Mouse (Mus musculus) heart, adult 9 months (tissue): ENCODE results near the gene Fsd1l.

Experiments used
- DNase-seq, 2 experiments: peaks; one replicate each; pipeline ENCODE4 v3.0.0; 2022; ENCODE audit warnings: low spot score in 2 of 2

The Fsd1l gene

DNA sequence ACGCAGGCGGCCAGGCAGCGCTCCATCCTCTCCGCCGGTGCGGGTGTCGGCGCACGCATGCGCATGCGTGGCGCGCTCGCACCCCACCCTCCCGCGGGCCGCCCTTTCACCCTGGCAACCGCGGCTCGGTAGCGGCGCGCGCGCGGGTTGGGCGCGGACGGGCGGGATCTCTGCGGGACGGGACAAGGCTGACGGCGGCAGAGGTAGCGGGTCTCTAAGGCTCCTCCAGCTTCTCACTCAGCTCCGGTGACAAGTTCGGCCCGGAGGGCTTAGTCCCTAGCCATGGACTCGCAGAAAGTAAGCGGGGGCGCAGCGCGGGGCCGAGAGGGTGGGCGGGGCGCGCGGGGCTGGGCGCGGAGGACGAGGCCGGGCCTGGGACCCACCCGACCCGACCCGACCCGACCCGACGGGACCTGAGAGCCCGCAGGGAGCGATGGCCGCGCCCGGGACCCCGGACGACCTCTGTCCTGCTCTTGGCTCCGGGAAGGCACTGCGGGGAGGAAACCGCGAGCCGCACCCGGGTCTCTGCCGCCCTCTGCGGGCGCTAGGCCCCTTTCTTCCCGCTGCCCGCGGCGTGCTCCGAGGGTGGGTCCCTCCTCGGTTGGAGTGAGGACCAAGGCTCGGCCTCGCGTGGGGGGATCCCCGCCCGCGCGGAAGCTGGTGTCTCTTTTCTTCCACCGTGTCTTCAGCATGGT, at the start of gene Fsd1l:
Gene Fsd1l (plus strand): TSS at position 156 of the 695 bp plus-strand sequence.
- peak; percentile 70 to 73 for DNase-seq

- no peak for DNase-seq
These were observed 43.6 kb upstream of the Fsd1l start for GRCm38 (mm10) chr4:53587676-53588075.

DNA sequence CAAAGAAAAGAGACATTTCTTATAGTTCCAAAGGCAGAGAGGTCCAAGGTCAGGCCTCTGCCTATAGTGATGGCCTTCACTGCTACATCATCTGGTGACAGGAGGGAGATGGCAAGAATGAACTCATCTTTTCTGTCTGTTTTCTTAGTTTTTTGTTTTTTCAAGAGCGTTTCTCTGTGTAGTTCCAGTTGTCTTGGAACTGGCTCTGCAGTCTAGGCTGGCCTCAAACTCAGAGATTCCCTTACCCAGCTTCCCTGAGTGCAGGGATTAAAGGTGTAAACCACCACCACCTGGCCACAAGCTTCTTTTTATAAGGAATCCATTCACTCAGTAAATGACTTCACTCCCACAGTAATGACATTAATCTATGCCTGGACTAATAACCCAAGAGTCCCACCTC, 42.3 kb upstream of the Fsd1l start:
- DNase-seq, result no peak

GRCm38 (mm10) chr4:53589466-53589865, 41.8 kb upstream of the Fsd1l start:
- DNase-seq, result no peak

DNA sequence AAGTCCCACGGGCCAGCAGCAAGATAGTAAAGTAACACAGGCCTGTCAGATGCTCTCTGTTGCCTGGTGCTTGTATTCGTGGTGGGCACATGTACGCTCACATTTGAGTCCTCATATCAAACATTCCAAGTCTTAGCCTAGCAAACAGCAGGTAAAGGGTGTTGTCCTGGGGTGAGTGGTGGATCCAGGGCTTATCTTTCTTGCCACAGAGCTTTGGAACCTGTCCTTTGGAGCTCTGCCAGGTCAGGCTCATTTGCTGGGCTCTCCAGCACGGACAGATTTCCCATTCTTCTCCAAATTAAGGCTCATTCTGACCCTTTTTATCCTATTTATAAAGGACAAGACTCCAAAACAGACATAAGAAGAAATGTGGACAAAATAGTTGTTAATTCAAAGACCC, 41.1 kb upstream of the Fsd1l start:
- no peak for DNase-seq

- DNase-seq, result no peak
These were observed 40.4 kb upstream of the Fsd1l start for GRCm38 (mm10) chr4:53590691-53591447.

DNA sequence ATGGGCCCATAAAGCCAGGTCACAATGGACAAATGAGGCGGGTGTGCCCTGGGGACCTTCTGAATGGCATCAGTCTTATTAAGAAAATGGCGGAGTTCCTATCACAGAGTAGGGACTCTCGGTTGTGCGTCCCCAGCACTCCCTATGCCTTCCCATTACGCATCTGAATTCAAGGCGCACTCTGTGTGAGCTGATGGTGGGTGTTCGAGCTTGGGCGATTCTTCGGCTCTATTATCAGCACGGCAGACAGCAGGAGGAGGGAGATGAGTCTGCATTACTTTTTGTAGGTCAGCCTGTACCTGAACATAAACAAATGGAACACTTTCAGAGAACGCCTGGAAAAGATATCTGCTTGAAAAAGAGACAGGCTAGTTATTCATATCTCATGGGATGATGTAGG, 39.7 kb upstream of the Fsd1l start:
- no peak for DNase-seq

- peak; percentile 60 to 68 for DNase-seq
These were observed 39.3 kb upstream of the Fsd1l start for GRCm38 (mm10) chr4:53591941-53592340.

DNA sequence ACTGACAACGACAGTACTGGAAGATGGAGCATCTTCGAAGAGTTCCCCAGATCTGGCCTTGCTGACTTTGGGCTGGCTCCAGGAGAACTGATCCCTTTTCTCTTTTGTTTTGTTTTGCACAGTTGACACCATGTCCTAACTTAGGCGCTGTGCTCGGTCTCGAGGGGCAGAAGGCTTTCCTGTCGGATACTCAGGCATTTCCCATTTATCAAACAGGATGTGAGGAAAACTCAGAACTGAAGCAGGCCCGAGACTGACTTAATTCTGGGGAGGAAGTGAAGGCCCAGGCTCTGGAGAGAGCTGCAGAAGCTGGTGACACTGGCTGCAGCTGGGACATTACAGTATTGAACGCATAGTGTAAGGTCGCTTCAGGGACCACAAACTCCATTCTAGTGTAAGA, 38.9 kb upstream of the Fsd1l start:
- DNase-seq, result peak; percentile 81 to 89

GRCm38 (mm10) chr4:53594204-53594603, 37.1 kb upstream of the Fsd1l start:
- peak; percentile 65 to 74 for DNase-seq

GRCm38 (mm10) chr4:53595246-53596062, 35.8 kb upstream of the Fsd1l start:
- no peak for DNase-seq

- DNase-seq, result no peak
These were observed 35.0 kb upstream of the Fsd1l start for GRCm38 (mm10) chr4:53596063-53596895.

DNA sequence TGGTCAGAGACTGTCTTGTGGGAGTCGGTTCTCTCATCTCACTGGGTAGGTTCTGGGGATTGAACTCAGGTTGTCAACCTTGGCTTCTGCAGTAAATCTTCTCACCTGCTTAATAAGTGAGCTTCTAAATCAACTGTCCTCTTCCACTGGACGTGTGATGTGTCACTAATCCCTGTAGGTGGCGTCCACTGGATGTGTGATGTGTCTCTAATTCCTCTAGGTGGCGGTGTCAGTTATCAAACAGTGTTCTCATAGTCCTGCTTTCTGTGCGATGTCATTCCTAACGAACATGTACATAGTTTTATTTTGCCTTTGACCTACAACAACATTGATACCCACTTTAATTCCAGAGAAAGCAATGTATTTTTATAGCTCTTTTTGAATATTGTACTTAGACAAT, 30.8 kb upstream of the Fsd1l start:
- DNase-seq, result no peak

- DNase-seq, result no peak
These were observed 16.6 kb upstream of the Fsd1l start for GRCm38 (mm10) chr4:53614576-53615225.

GRCm38 (mm10) chr4:53617968-53618367, 13.3 kb upstream of the Fsd1l start:
- no peak for DNase-seq

DNA sequence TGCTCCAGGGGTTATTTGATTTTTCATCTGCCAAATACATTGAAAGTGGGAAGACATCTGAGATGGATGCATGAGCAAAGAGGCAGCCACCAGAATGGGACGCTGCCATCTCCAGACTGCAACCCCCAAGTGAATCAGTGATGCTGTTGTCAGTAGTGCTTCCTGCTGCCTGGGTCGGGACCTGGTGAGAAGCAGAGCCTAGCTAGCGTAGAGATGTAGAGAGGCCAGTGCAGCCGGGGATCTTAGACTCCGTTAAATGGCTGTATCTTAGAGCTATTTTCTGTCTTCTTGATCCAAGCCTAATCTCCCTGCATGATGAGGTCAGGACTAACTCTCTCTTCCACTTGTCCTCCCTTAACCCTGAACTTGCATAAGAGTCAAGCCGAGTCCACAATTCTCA, 11.2 kb upstream of the Fsd1l start:
- no peak for DNase-seq

- DNase-seq, result no peak
These were observed 10.2 kb upstream of the Fsd1l start for GRCm38 (mm10) chr4:53621084-53621483.

GRCm38 (mm10) chr4:53621490-53621889, 9.8 kb upstream of the Fsd1l start:
- DNase-seq, result no peak

DNA sequence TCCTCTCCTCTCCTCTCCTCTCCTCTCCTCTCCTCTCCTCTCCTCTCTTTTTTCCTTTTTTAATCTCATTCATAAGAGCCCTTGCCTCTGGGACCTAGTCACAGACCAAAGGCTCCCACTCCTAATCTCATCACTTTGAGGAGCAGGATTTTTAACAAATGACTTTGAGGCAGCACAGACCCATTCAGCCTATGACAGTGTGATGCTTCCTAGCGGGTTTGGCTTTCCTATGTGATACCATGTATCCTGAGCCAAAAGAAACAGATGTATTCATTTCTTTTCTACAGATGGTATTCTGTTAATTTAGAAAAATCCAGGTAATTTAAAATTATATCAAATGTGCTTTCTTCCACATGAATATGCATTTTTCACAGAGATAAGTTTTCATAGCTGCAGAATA, 7.6 kb upstream of the Fsd1l start:
- DNase-seq, result no peak

DNA sequence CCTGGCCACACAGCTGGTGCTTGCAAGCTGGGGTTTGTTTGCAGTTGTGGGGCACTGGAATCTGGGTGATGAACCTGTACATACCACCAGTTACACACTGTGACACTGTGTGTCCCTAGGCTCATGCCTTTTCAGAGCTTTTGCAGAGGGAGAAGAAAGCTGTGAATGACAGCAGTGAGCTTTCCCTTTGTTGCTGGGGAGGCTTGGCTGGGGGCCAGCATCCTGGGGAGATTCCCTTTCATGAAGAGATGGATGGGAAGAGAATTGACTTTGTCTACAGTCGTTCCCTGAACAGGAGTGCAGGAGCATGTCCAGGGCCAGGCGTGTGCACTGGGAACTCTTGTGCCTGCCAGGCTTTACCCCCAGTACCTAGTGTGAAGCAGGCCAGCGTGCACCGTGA, 6.5 kb upstream of the Fsd1l start:
- DNase-seq, result no peak

GRCm38 (mm10) chr4:53625263-53625662, 6.0 kb upstream of the Fsd1l start:
- no peak for DNase-seq
